Mouse (Mus musculus) embryonic facial prominence, embryonic 11.5 days (tissue): ENCODE measurements at regions not wholly inside any gene's neighbourhood (a gene's known extent, or its start where the extent isn't known, plus 50 kb on each side); places are given as distances from the start of the nearest gene placed in this dataset.
A peak's percentile ranks its signal among the peaks of the same experiment; 100 is the strongest.
"Not testable (repeated sequence)": the region's sequence is repeated elsewhere in the genome, so short reads cannot be mapped to it uniquely, and the experiment has no call there.

Source experiments
- ATAC-seq: fragments of 200-750 bp; cut with Nextera tagmentation; replicated peaks from 2 replicates; pipeline ENCODE4 v1.8.0; 2017; ENCODE audit warnings: low read depth; ENCODE audit not compliant: insufficient number of reproducible peaks, low FRiP score, low TSS enrichment
- DNase-seq: peaks from one replicate; pipeline ENCODE4 v3.0.0-alpha.2; 2015; ENCODE audit warnings: low spot score
- H3K27ac ChIP-seq: fragments of 300-500 bp; sonication (generic); replicated peaks from 2 replicates; pipeline ENCODE4 v1.5.1; 2014; ENCODE audit warnings: mild to moderate bottlenecking, low read depth, low read length, control low read depth
- H3K27me3 ChIP-seq: fragments of 300-500 bp; sonication (generic); 2 replicates; pipeline ENCODE4 v1.6.1; 2014; ENCODE audit warnings: mild to moderate bottlenecking, low read length, moderate library complexity, mixed read lengths; ENCODE audit not compliant: control insufficient read depth, insufficient read depth
- H3K36me3 ChIP-seq: fragments of 300-500 bp; sonication (generic); replicated peaks from 2 replicates; pipeline ENCODE4 v1.6.1; 2014; ENCODE audit warnings: low read depth, mild to moderate bottlenecking, low read length, moderate library complexity, mixed read lengths; ENCODE audit not compliant: control insufficient read depth, insufficient read depth
- H3K4me1 ChIP-seq: fragments of 300-500 bp; sonication (generic); 2 replicates; pipeline ENCODE4 v1.6.1; 2014; ENCODE audit warnings: low read length, mixed read lengths; ENCODE audit not compliant: control insufficient read depth, insufficient read depth
- H3K4me2 ChIP-seq: fragments of 300-500 bp; sonication (generic); 2 replicates; pipeline ENCODE4 v1.6.1; 2014; ENCODE audit warnings: low read depth, mild to moderate bottlenecking, control low read depth, low read length, moderate library complexity
- H3K4me3 ChIP-seq: fragments of 300-500 bp; sonication (generic); 2 replicates; pipeline ENCODE4 v1.5.1; 2014; ENCODE audit warnings: low read depth, low read length, control low read depth
- H3K9ac ChIP-seq: fragments of 300-500 bp; sonication (generic); replicated peaks from 2 replicates; pipeline ENCODE4 v1.6.1; 2014; ENCODE audit warnings: mild to moderate bottlenecking, control low read depth, low read length
- H3K9me3 ChIP-seq: fragments of 300-500 bp; sonication (generic); replicated peaks from 2 replicates; pipeline ENCODE4 v1.6.1; 2016; ENCODE audit warnings: mild to moderate bottlenecking, low read length, inconsistent platforms, mixed read lengths; ENCODE audit not compliant: control insufficient read depth
- WGBS: fragments of 180-500 bp; shearing (Covaris S2); extraction: QIAGEN DNeasy Blood & Tissue Kit; methylation state at CpG from one replicate; pipeline ENCODE4 v1.1.7; 2014; 5-methylcytosine and 5-hydroxymethylcytosine counted together

GRCm38 (mm10) chr12:64137997-64138396, 336.5 kb downstream of the Fscb start:
- Histone ChIP-seq H3K4me3 (no peak overlapping the region), H3K9me3 (no peaks in the 10 kb centered on the region), H3K27me3 (no peaks in the 10 kb centered on the region), H3K27ac (no peak overlapping the region), H3K4me2 (no peak overlapping the region), H3K36me3 (no peaks in the 10 kb centered on the region), H3K4me1 (no peaks in the 10 kb centered on the region), H3K9ac (no peak overlapping the region)
- WGBS, result 85% methylated on average over 1 of the region's 1 CpGs
- ATAC-seq (no peak), DNase-seq (no peak)

GRCm38 (mm10) chr12:64116438-64116837, 358.1 kb downstream of the Fscb start:
- H3K4me1 ChIP-seq, result no peaks in the 10 kb centered on the region
- 75% methylated on average over 4 of the region's 4 CpGs for WGBS
- H3K27me3 ChIP-seq, result no peaks in the 10 kb centered on the region
- no peaks in the 10 kb centered on the region for H3K36me3 ChIP-seq
- H3K4me2 ChIP-seq, result no peak overlapping the region
- H3K27ac ChIP-seq, result no peak overlapping the region
- no peak for DNase-seq
- H3K4me3 ChIP-seq, result no peak overlapping the region
- no peak for ATAC-seq
- H3K9ac ChIP-seq, result no peak overlapping the region
- H3K9me3 ChIP-seq, result no peaks in the 10 kb centered on the region

GRCm38 (mm10) chr12:64114476-64114875, 360.0 kb downstream of the Fscb start:
- WGBS, result 82% methylated on average over 4 of the region's 4 CpGs
- no peak for ATAC-seq
- Histone ChIP-seq H3K4me3 (no peak overlapping the region), H3K9me3 (no peaks in the 10 kb centered on the region), H3K36me3 (no peaks in the 10 kb centered on the region), H3K4me2 (no peak overlapping the region), H3K9ac (no peak overlapping the region), H3K27ac (no peak overlapping the region), H3K27me3 (no peaks in the 10 kb centered on the region), H3K4me1 (no peaks in the 10 kb centered on the region)
- DNase-seq, result no peak

GRCm38 (mm10) chr12:64104214-64104613, 370.3 kb downstream of the Fscb start:
- Histone ChIP-seq H3K36me3 (no peaks in the 10 kb centered on the region), H3K4me2 (no peak overlapping the region), H3K4me3 (no peak overlapping the region), H3K27ac (no peak overlapping the region), H3K4me1 (no peaks in the 10 kb centered on the region), H3K9ac (no peak overlapping the region), H3K27me3 (no peaks in the 10 kb centered on the region), H3K9me3 (no peaks in the 10 kb centered on the region)
- peak; percentile 60 for DNase-seq
- WGBS, result 26% methylated on average over 2 of the region's 2 CpGs
- no peak for ATAC-seq

GRCm38 (mm10) chr12:64076789-64077188, 397.7 kb downstream of the Fscb start:
- Histone ChIP-seq H3K9ac (no peak overlapping the region), H3K27me3 (no peaks in the 10 kb centered on the region), H3K36me3 (no peaks in the 10 kb centered on the region), H3K4me1 (no peaks in the 10 kb centered on the region), H3K4me2 (no peak overlapping the region), H3K4me3 (no peak overlapping the region), H3K27ac (no peak overlapping the region), H3K9me3 (no peaks in the 10 kb centered on the region)
- ATAC-seq, result no peak
- 62% methylated on average over 7 of the region's 7 CpGs for WGBS
- no peak for DNase-seq

GRCm38 (mm10) chr12:64045528-64045927, 429.0 kb downstream of the Fscb start:
- no peak overlapping the region for H3K9ac ChIP-seq
- no peak overlapping the region for H3K4me2 ChIP-seq
- H3K9me3 ChIP-seq, result no peaks in the 10 kb centered on the region
- no peak overlapping the region for H3K4me3 ChIP-seq
- ATAC-seq, result no peak
- H3K27me3 ChIP-seq, result no peaks in the 10 kb centered on the region
- 84% methylated on average over 2 of the region's 2 CpGs for WGBS
- H3K27ac ChIP-seq, result no peak overlapping the region
- no peaks in the 10 kb centered on the region for H3K36me3 ChIP-seq
- no peak for DNase-seq
- no peaks in the 10 kb centered on the region for H3K4me1 ChIP-seq

GRCm38 (mm10) chr12:64008631-64009030, 465.9 kb downstream of the Fscb start:
- H3K9ac ChIP-seq, ATAC-seq: not testable (repeated sequence)
- WGBS, result 72% methylated on average over 1 of the region's 1 CpGs

More at GRCm38 (mm10) chr12:64008631-64009030, 465.9 kb downstream of the Fscb start:
- not testable (repeated sequence) for H3K27ac ChIP-seq, H3K4me1 ChIP-seq, DNase-seq, H3K27me3 ChIP-seq, H3K4me3 ChIP-seq, H3K9me3 ChIP-seq, H3K36me3 ChIP-seq, H3K4me2 ChIP-seq
